Mouse (Mus musculus) stomach, embryonic 16.5 days (tissue): ENCODE data around the gene Armh3. TPM values are rescaled to one million over a fixed set of nuclear protein-coding genes. Genes with fewer than 3 reads are reported as not detected.

Experiments used
- ATAC-seq: fragments of 200-750 bp; cut with Nextera tagmentation; 2 replicates; pipeline ENCODE4 v1.8.0; 2017; ENCODE audit warnings: moderate number of reproducible peaks, moderate TSS enrichment; ENCODE audit not compliant: insufficient read depth, low FRiP score
- H3K27ac ChIP-seq: fragments of 300-500 bp; sonication (generic); 2 replicates; pipeline ENCODE4 v1.5.1; 2014; ENCODE audit warnings: low read length
- H3K27me3 ChIP-seq: fragments of 300-500 bp; sonication (generic); 2 replicates; pipeline ENCODE4 v1.6.1; 2014; ENCODE audit warnings: low read length, control low read depth, mixed read lengths; ENCODE audit not compliant: control insufficient read depth, insufficient read depth
- H3K36me3 ChIP-seq: fragments of 300-500 bp; sonication (generic); 2 replicates; pipeline ENCODE4 v1.6.1; 2014; ENCODE audit warnings: low read length; ENCODE audit not compliant: control insufficient read depth, insufficient read depth
- H3K4me1 ChIP-seq: fragments of 300-500 bp; sonication (generic); 2 replicates; pipeline ENCODE4 v1.6.1; 2014; ENCODE audit warnings: low read length, control low read depth, mixed read lengths; ENCODE audit not compliant: control insufficient read depth, insufficient read depth
- H3K4me2 ChIP-seq: fragments of 300-500 bp; sonication (generic); 2 replicates; pipeline ENCODE4 v1.6.1; 2014; ENCODE audit warnings: low read depth, low read length, mixed read lengths
- H3K4me3 ChIP-seq: fragments of 300-500 bp; sonication (generic); replicated peaks from 2 replicates; pipeline ENCODE4 v1.5.1; 2014; ENCODE audit warnings: mild to moderate bottlenecking, low read length
- H3K9ac ChIP-seq: fragments of 300-500 bp; sonication (generic); 2 replicates; pipeline ENCODE4 v1.6.1; 2014; ENCODE audit warnings: low read length
- H3K9me3 ChIP-seq: fragments of 300-500 bp; sonication (generic); replicated peaks from 2 replicates; pipeline ENCODE4 v1.6.1; 2016; ENCODE audit warnings: low read length, control low read depth; ENCODE audit not compliant: control insufficient read depth
- WGBS: fragments of 180-500 bp; shearing (Covaris S2); extraction: QIAGEN DNeasy Blood & Tissue Kit; methylation state at CpG from one replicate; pipeline ENCODE4 v1.1.7; 2014; 5-methylcytosine and 5-hydroxymethylcytosine counted together
- polyA plus RNA-seq: library from polyadenylated mRNA; unstranded; fragments of >200 nt; fragmentation: Nextera tagmentation; extraction: Ambion mirVana; gene quantifications from 2 replicates; pipeline ENCODE4 v1.2.1, GENCODE M21; 2015

Gene Armh3
- polyA plus RNA-seq, result 15.4 and 17.7 TPM in 2 replicates

- peak; percentile 95 for ATAC-seq
- peaks cover 6% of the 10 kb centered on the region; the same call in 1 of the 2 replicates for H3K4me1 ChIP-seq
- under 1% methylated on average over 70 of the region's 76 CpGs for WGBS
Observed at GRCm38 (mm10) chr19:45997785-45998693, at the start of gene Armh3. Gene Armh3, minus strand, starts transcription at chr19:45998488.

GRCm38 (mm10) chr19:46047426-46047825, 49.1 kb upstream of the Armh3 start:
- 62% methylated on average over 2 of the region's 2 CpGs for WGBS
- H3K9me3 ChIP-seq, result no peaks in the 10 kb centered on the region
- no peaks in the 10 kb centered on the region for H3K27me3 ChIP-seq
- peaks cover 30% of the 10 kb centered on the region for H3K4me1 ChIP-seq
- no peak overlapping the region; the same call in 1 of the 2 replicates for H3K27ac ChIP-seq
- no peak overlapping the region for H3K4me3 ChIP-seq
- no peak overlapping the region for H3K9ac ChIP-seq
- H3K36me3 ChIP-seq, result no peaks in the 10 kb centered on the region
- no peak overlapping the region for H3K4me2 ChIP-seq
- ATAC-seq, result no peak

More at GRCm38 (mm10) chr19:45997785-45998693, at the start of gene Armh3:
- Histone ChIP-seq H3K4me3 (peak within 1 kb of the TSS; percentile 97), H3K4me2 (peak within 1 kb of the TSS; percentile 65), H3K27ac (peak within 1 kb of the TSS; percentile 92), H3K27me3 (no peaks in the 10 kb centered on the region), H3K9ac (peak within 1 kb of the TSS; percentile 96), H3K36me3 (peaks cover 3% of the 10 kb centered on the region; the same call in 1 of the 2 replicates), H3K9me3 (no peaks in the 10 kb centered on the region; the same call in 1 of the 2 replicates)

- Histone ChIP-seq H3K4me3 (no peak overlapping the region), H3K4me1 (peaks cover 38% of the 10 kb centered on the region), H3K27me3 (no peaks in the 10 kb centered on the region), H3K4me2 (peak overlapping the region; percentile 94), H3K27ac (peak overlapping the region; percentile 99), H3K9ac (no peak overlapping the region), H3K9me3 (no peaks in the 10 kb centered on the region), H3K36me3 (no peaks in the 10 kb centered on the region)
- ATAC-seq, result no peak
- 3% methylated on average over 10 of the region's 10 CpGs for WGBS
Observed at GRCm38 (mm10) chr19:46046621-46047025, 48.3 kb upstream of the Armh3 start.

GRCm38 (mm10) chr19:46045696-46046311, 47.5 kb upstream of the Armh3 start:
- H3K4me1 ChIP-seq, result peaks cover 46% of the 10 kb centered on the region
- H3K9me3 ChIP-seq, result no peaks in the 10 kb centered on the region
- peak overlapping the region; percentile 94 for H3K4me2 ChIP-seq
- H3K36me3 ChIP-seq, result no peaks in the 10 kb centered on the region
- H3K4me3 ChIP-seq, result peak overlapping the region; percentile 97
- WGBS, result under 1% methylated on average over 7 of the region's 7 CpGs
- H3K27ac ChIP-seq, result peak overlapping the region; percentile 99
- peak overlapping the region; percentile 98 for H3K9ac ChIP-seq
- no peaks in the 10 kb centered on the region for H3K27me3 ChIP-seq
- ATAC-seq, result peak; percentile 61

GRCm38 (mm10) chr19:46044993-46045695, 46.9 kb upstream of the Armh3 start, which contains the start of gene Ldb1:
Gene Ldb1, minus strand, starts transcription at chr19:46045214.
- under 1% methylated on average over 82 of the region's 84 CpGs for whole genome bisulfite sequencing
- H3K27me3 ChIP-seq, result no peaks in the 10 kb centered on the region
- H3K4me3 ChIP-seq, result peak within 1 kb of the TSS; percentile 97
- H3K9ac ChIP-seq, result peak within 1 kb of the TSS; percentile 98
- no peaks in the 10 kb centered on the region for H3K36me3 ChIP-seq
- H3K4me1 ChIP-seq, result peaks cover 53% of the 10 kb centered on the region
- ATAC-seq, result peak; percentile 80
- peak within 1 kb of the TSS; percentile 99 for H3K27ac ChIP-seq
- peak within 1 kb of the TSS; percentile 94 for H3K4me2 ChIP-seq
- no peaks in the 10 kb centered on the region for H3K9me3 ChIP-seq

- ATAC-seq, result no peak
- Histone ChIP-seq H3K9me3 (no peaks in the 10 kb centered on the region), H3K4me3 (peak within 1 kb of the TSS; percentile 97), H3K9ac (peak within 1 kb of the TSS; percentile 98), H3K36me3 (no peaks in the 10 kb centered on the region), H3K27me3 (no peaks in the 10 kb centered on the region), H3K4me2 (peak within 1 kb of the TSS; percentile 94), H3K4me1 (peaks cover 57% of the 10 kb centered on the region), H3K27ac (peak within 1 kb of the TSS; percentile 99)
- WGBS, result under 1% methylated on average over 34 of the region's 34 CpGs
Observed at GRCm38 (mm10) chr19:46044271-46044992, 46.1 kb upstream of the Armh3 start, which contains the start of gene Pprc1. Gene Pprc1, plus strand, starts transcription at chr19:46044886.

- Histone ChIP-seq H3K36me3 (no peaks in the 10 kb centered on the region), H3K27ac (peak overlapping the region; percentile 99), H3K4me3 (peak overlapping the region; percentile 97), H3K9ac (peak overlapping the region; percentile 98), H3K4me1 (peaks cover 57% of the 10 kb centered on the region), H3K9me3 (no peaks in the 10 kb centered on the region), H3K4me2 (peak overlapping the region; percentile 94), H3K27me3 (no peaks in the 10 kb centered on the region)
- ATAC-seq, result no peak
- WGBS, result 53% methylated on average over 7 of the region's 7 CpGs
Observed at GRCm38 (mm10) chr19:46043380-46043779, 45.1 kb upstream of the Armh3 start.

GRCm38 (mm10) chr19:46042476-46043011, 44.3 kb upstream of the Armh3 start:
- Histone ChIP-seq H3K4me2 (peak overlapping the region; percentile 94), H3K27me3 (no peaks in the 10 kb centered on the region), H3K9me3 (no peaks in the 10 kb centered on the region), H3K4me3 (peak overlapping the region; percentile 97), H3K36me3 (no peaks in the 10 kb centered on the region), H3K4me1 (peaks cover 64% of the 10 kb centered on the region), H3K9ac (peak overlapping the region; percentile 98), H3K27ac (peak overlapping the region; percentile 99)
- WGBS, result 8% methylated on average over 6 of the region's 6 CpGs
- no peak for ATAC-seq
